Mouse (Mus musculus) brown adipose tissue, adult 24 weeks (tissue): Measurements from ENCODE around the gene Ric8b. TPM values are rescaled to one million over a fixed set of nuclear protein-coding genes. Genes with fewer than 3 reads are reported as not detected.

ENCODE experiments used
- H3K27ac ChIP-seq: fragments of 200-500 bp; replicated peaks from 2 replicates; pipeline ENCODE4 v1.5.1; 2012; ENCODE audit warnings: low read depth, mild to moderate bottlenecking, low read length
- H3K4me1 ChIP-seq: fragments of 200-500 bp; 2 replicates; pipeline ENCODE4 v1.6.1; 2012; ENCODE audit warnings: low read length, mixed read lengths; ENCODE audit not compliant: control insufficient read depth, insufficient read depth, insufficient read length
- H3K4me3 ChIP-seq: fragments of 200-500 bp; 2 replicates; pipeline ENCODE4 v1.5.1; 2012; ENCODE audit warnings: low read depth, mild to moderate bottlenecking, low read length, moderate library complexity; ENCODE audit not compliant: insufficient read depth
- polyA plus RNA-seq: library from polyadenylated mRNA; stranded (reverse); fragments of >200 nt; gene quantifications from 2 replicates; pipeline ENCODE4 v1.2.4, GENCODE M21; 2012; ENCODE audit not compliant: missing spikeins, insufficient read depth, insufficient read length

The Ric8b gene
- polyA plus RNA-seq, 1 experiment, result 26.9 TPM

DNA sequence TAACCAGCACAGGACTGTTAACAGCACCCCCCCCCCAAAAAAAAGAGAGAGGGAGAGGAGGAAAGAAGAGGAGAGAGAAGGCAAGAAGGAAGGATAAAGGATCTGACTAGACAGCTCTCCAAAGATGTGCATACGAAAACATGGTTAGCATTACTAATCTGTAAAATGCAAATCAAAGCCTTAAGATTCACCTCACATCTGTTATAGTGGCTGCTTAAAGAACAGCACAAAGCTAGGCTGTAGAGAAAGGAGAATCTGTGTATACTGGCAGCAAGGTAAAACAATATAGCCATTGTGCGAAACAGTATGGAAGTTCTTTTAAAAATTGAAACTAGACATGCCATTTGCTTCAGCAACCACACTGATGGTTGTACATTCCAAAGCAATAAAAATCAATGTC lies 49.1 kb downstream of the Ric8b start:
- Histone ChIP-seq H3K27ac (no peak overlapping the region), H3K4me1 (peaks cover 11% of the 10 kb centered on the region), H3K4me3 (no peak overlapping the region)

DNA sequence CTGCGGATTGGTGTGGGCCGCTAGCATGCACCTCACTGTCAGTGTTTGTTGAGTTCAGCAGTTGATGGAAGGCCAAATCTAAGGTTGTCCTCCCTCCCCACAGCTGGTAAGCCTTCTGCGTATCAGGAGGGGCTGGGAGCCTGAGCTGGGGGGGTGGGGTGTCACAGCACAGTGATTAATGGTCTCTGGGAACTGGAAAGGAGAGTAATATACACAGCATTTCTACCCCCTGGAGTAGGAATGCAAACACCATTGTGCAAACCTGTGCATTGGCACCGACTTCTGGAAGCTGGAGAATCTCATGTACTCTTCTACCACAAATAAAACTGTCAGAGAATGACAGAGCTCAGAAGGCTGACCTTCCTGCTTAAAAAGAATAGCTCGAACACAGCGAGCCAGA lies 50.2 kb downstream of the Ric8b start:
- Histone ChIP-seq H3K4me3 (no peak overlapping the region), H3K27ac (no peak overlapping the region), H3K4me1 (peaks cover 11% of the 10 kb centered on the region)

DNA sequence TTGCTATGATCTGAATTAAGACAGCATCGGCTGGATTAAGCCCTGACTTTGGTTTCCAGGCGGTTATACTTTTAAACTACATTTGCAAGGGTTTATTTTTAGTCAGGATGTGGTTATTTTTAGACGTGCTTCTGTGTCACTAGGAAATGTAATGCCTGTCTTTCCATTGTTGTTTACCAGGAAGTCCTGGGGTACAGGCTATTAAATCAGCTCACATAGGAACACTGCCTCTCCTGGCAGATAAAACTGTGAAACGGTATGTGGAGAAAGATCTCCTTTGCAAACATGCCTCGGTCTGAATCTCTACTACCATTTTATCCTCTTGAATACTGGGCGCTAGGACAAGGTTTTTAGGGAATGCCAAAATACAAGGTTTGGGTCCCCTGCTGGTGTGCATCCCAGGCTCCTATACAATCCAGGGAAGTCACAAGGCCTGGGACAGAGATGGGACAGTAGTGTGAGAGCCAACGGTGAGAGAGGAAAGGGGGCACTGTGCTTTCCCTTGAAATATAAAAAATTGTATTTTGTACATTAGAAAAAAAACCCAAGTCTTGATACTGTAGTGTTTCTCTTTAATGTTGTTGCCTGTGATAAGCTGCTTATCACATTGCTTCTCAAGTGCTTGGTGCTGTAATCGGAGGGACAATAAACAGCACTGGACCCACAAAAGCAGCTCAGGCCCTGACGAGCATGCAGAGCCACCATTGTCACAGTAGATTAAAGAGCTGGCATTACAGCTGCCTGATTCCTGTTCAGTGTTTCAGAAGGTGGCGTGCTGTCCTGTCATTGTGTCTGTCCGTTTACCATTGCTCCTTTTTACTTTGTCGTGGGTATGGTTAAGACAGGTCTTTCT lies 51.7 kb downstream of the Ric8b start:
- peaks cover 8% of the 10 kb centered on the region for H3K4me1 ChIP-seq
- no peak overlapping the region for H3K4me3 ChIP-seq
- H3K27ac ChIP-seq, result peak overlapping the region; percentile 26

DNA sequence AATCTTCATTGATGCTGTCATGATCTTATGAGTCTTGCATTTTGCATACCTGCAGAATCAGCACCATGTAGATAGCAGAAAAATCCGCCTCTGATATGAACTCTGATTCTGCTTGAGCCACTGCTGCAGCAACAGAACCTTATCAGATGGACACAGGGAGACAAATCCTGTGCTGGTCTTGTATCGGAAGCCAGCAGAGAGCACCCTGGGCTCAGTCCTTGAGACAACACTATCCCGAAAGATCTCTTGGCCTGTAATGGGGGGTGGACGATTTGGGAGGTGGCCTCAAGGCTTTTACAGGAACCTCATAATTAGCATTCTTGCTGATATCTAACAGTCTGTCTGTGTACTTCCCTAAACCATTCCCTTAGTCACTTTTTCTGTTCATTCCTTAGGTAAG lies 57.8 kb downstream of the Ric8b start:
- Histone ChIP-seq H3K27ac (no peak overlapping the region), H3K4me3 (no peak overlapping the region), H3K4me1 (no peaks in the 10 kb centered on the region)

DNA sequence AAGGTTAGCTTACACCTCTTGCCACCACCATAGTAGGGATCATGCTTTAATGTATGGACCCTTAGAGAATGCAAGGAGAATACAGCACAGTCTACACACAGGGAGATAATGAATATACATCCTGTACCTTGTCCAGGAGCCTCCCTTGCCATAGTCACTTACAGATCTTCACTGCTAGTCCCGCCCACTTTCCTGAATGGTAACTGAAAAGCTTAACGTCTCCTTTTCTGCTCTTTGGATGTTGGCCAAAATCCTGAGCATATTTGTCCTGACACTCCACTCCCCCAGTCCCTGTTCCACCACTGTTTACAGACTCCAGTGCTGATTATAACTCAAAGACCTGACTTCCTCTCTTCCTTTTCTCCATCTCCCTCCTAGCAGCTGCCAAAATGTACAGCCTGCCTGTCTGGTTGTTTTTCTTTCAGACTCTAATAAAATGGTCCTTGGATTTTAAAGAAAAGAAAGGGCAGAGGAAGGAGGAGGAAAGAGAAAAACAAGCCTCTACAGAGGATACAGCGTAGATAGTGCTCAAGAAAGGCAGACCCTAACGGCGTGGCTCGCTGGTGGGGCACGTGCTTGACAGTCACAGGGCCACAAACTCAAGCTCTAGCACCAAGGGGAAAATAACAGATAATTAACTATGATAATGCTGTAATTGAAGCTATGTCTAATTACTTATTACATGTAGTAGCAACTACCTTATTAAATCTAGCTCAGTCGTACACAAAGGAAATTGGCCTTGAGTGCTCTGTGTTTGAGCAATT lies 59.4 kb downstream of the Ric8b start:
- Histone ChIP-seq H3K4me1 (no peaks in the 10 kb centered on the region), H3K4me3 (no peak overlapping the region), H3K27ac (no peak overlapping the region)

DNA sequence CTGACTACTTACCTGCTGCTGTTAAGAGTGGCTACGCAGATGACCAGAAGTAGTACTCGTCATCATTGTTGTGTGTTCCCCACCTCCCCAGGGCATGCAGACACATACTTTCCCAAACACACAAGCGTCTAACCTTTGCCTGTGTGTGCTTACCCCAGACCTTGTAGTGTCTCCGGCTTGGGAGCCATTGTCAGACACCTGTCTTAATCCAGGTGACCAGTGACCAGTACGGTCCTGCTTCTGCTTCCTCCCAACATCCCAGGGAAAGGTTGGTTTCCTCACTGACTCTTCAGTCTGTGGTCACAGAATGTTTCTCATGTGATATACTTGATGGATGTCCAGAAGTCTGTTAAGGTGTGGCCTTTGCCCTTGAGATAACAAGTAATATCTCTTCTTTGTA lies 62.9 kb downstream of the Ric8b start:
- no peak overlapping the region for H3K4me3 ChIP-seq
- H3K27ac ChIP-seq, result no peak overlapping the region
- no peaks in the 10 kb centered on the region for H3K4me1 ChIP-seq

DNA sequence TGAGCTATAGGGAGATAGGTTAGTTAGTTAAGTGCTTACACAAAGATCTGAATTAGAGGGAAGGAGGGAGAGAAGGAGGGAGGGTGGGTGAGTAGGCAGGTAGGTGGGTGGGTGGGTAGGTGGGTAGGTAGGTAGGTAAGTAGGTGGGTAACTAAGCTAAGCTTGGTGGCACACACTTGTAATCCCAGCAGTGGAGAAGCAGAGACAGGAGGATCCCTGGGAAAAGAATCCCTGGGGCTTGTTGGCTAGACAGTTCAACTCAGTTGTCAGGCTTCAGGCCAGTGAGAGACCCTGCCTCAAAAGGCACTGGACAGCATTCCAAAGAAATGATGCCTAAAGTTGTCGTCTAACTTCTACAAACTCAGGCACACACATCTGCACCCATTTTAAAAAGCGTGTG lies 64.0 kb downstream of the Ric8b start:
- no peak overlapping the region for H3K4me3 ChIP-seq

DNA sequence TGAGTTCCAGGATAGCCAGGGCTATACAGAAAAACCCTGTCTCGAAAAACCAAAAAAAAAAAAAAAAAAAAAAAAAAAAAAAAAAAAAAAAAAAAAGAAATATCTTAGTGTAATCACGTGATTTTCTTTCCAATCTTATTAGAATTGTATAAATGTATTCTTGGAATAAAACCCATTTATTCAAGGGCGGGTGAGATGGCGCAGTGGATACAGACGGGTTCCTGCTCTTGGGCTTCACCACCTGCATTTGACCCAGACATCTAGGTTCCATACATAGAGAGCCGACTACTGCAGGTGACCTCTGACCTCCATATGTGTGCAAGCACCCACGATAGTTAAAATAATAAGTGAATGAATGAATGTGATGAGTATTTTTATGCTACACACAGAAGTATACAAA lies 65.3 kb downstream of the Ric8b start:
- Histone ChIP-seq H3K4me3 (no peak overlapping the region), H3K4me1 (no peaks in the 10 kb centered on the region), H3K27ac (no peak overlapping the region)

More for the DNA sequence above, 64.0 kb downstream of the Ric8b start:
- Histone ChIP-seq H3K4me1 (no peaks in the 10 kb centered on the region), H3K27ac (no peak overlapping the region)

DNA sequence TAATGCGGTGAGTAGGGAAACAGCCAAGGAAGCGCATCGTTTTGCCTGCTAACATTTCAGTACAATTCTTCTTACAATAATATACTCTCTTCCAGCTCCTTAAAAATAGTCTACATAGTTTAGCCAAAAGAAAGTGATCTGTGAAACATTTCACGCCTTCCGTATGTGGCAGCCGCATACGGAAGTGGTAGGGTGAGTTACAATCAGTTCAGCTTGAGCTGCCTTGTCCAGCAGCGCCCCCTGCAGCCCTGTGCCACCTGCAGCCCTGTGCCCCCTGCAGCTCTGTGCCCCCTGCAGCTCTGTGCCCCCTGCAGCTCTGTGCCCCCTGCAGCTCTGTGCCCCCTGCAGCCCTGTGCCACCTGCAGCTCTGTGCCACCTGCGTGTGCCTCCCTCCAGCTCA lies 68.5 kb downstream of the Ric8b start:
- Histone ChIP-seq H3K4me1 (no peaks in the 10 kb centered on the region), H3K27ac (no peak overlapping the region), H3K4me3 (no peak overlapping the region)

DNA sequence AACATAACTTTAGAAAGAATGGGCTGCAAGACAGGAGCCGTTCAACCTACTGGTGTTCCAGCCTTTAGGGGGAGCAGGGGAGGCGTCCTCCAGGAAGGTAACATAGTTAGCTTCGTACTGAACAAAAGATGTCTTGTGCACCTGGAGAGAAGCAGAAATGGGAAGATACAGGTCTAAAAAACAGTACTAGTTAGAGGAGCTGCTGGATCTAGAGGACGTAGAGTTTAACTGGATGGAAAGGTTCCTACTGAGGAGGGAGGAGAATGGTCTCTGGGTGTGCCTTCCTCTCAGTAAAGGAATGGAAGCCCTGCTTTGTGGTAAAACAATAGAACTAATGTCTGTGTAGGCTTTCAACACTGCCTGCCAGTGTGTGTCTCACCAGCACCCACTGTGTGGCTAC lies 70.2 kb downstream of the Ric8b start:
- Histone ChIP-seq H3K27ac (no peak overlapping the region), H3K4me3 (no peak overlapping the region), H3K4me1 (no peaks in the 10 kb centered on the region)

DNA sequence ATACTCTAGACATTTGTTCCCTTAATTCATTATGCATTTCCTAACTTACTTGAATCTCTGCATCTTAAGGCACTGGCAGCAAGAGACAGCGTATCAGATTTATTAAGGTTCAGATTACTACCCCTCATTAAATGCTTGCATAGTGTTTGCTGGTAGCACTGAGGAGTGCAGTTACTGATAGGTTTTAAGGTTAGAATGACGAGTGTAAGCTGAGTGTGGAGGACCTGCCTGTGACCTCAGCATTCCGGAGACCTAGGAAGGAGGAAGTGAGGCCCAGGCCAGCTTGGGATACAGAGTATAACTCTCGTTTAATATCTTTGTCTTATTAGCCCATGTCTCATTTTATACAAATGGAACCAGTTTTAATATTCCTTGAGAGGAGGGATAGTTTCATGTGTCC lies 71.2 kb downstream of the Ric8b start:
- H3K4me3 ChIP-seq, result no peak overlapping the region
- H3K27ac ChIP-seq, result no peak overlapping the region
- H3K4me1 ChIP-seq, result no peaks in the 10 kb centered on the region

DNA sequence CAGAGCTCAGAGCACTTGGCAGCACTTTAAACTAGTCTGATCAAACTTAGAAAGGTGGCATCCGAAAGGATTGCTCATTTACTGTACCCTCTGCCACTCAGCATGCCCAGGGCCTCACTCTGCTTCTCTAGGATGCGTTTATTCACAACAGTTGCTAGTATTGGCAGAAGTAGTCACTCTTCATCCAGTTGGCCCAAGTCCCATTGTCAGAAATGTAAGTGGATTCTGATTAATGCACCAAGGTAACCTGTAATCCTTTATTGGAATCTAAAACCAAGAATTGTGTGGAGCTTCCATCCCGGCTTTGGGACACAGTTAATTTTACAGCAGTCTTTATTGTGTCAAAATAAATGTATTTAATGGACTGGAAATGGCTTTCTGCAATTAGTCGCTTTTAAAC lies 76.9 kb downstream of the Ric8b start:
- Histone ChIP-seq H3K4me1 (no peaks in the 10 kb centered on the region), H3K4me3 (no peak overlapping the region), H3K27ac (no peak overlapping the region)

DNA sequence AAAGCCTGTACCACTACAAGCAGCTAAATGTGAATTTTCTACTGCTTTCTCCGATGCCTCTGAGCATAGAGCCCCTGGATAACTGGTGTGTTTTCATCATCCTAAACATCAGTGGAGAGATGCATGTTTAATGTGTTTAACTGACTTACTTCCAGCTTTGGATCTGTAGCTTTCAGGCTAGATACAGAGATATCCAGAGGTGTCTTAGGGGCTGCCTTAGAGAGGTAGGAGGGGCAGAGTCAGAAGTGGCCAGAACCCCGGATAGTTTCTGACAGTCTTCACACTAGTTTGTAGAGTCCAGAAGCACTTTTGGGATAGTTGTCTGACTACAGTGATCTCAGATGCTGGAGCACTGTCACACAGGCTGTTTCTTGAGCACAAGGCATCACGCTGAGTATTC lies 77.6 kb downstream of the Ric8b start:
- H3K27ac ChIP-seq, result no peak overlapping the region
- no peak overlapping the region for H3K4me3 ChIP-seq
- no peaks in the 10 kb centered on the region for H3K4me1 ChIP-seq

DNA sequence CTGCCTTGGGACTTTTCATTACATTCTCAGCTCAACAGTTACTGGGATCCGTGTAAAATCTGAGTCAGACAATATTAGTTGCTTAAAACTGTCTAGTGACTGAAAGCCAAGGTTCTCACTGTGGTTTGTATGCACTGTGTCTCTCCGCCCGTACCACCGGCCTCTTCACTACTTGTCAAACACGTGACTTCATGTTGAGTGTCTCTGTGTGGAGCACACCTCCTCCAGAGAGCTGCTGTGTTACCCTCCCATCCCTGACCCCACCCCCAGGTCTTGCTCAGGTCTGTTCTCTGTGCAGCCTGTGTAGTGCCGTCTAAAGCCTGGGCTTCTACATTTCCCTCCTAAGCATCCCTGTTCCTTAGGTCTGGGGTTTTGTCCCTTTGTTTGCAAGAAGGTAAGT lies 79.0 kb downstream of the Ric8b start:
- Histone ChIP-seq H3K4me1 (no peaks in the 10 kb centered on the region), H3K27ac (no peak overlapping the region), H3K4me3 (no peak overlapping the region)

DNA sequence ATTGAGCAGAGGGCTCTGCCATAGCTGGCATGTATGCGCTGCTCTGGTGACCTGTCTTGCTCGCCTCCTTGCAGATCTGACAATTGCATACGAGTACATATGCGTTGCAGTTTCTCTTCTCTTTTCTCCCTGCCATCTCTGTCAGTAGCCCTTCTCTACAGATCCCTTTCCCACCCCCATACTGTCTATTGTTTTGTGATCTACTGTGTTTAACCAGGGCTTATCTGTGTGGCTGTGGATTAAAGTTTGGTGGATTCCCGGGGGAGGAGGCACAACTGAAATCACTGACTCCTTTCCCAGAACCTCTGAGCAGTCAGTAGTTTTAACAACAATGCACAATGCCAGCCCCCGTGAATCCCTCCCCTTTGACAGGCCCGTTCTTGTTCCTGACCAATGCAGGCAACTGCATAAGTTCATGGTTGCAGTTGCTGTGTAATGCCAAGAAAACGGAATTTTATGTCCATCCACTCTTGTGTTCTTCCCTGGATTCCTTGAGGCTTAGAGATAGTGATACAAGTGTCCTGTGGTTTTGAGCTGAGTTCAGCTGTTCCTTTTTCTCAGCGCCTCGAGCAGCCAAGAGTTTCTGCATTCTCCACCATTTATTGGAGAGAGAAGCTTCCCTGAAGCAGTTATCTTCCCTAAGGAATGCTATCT lies 80.3 kb downstream of the Ric8b start:
- H3K4me3 ChIP-seq, result no peak overlapping the region
- no peak overlapping the region for H3K27ac ChIP-seq
- H3K4me1 ChIP-seq, result no peaks in the 10 kb centered on the region
